Mouse (Mus musculus) MEL (cell line): ENCODE data around the gene Gm10663.

ENCODE experiments used
- CHD2 ChIP-seq: IDR thresholded peaks from 2 replicates; pipeline ENCODE4 v1.6.1; 2011; ENCODE audit warnings: low read length, improper control_type of control experiment
- CTCF ChIP-seq, 3 experiments: IDR thresholded peaks in 2 of 3; conservative IDR thresholded peaks in 1 of 3; 2 replicates each; pipeline ENCODE4 v1.5.1; 2011 to 2012; ENCODE audit warnings: low read length in 3 of 3, low read depth in 2 of 3, mild to moderate bottlenecking in 2 of 3, improper control_type of control experiment in 1 of 3, inconsistent platforms in 1 of 3, mixed read lengths in 1 of 3, moderate library complexity in 1 of 3; ENCODE audit not compliant: control insufficient read depth in 1 of 3, insufficient read depth in 1 of 3, poor library complexity in 1 of 3, severe bottlenecking in 1 of 3
- ELF1 ChIP-seq: IDR thresholded peaks from 2 replicates; pipeline ENCODE4 v1.6.1; 2014; ENCODE audit warnings: low read depth, mild to moderate bottlenecking, inconsistent platforms, low read length, improper control_type of control experiment, moderate library complexity
- EP300 ChIP-seq, 2 experiments: IDR thresholded peaks; 2 replicates each; pipeline ENCODE4 v1.6.1; 2011; ENCODE audit warnings: improper control_type of control experiment in 2 of 2, low read length in 2 of 2, low read depth in 1 of 2, mild to moderate bottlenecking in 1 of 2
- GABPA ChIP-seq: IDR thresholded peaks from 2 replicates; pipeline ENCODE4 v1.6.1; 2012; ENCODE audit warnings: low read depth, mild to moderate bottlenecking, inconsistent platforms, low read length, improper control_type of control experiment, moderate library complexity
- GATA1 ChIP-seq: IDR thresholded peaks from 2 replicates; pipeline ENCODE4 v1.6.1; 2011; ENCODE audit warnings: low read depth, low read length, improper control_type of control experiment
- POLR2A ChIP-seq, 2 experiments: IDR thresholded peaks; 2 replicates each; pipeline ENCODE4 v1.6.1; 2011 to 2012; ENCODE audit warnings: low read length in 2 of 2, mild to moderate bottlenecking in 2 of 2, control low read depth in 1 of 2, improper control_type of control experiment in 1 of 2, low read depth in 1 of 2, moderate library complexity in 1 of 2; ENCODE audit not compliant: control insufficient read depth in 1 of 2, insufficient read depth in 1 of 2, poor library complexity in 1 of 2
- ZC3H11A ChIP-seq: IDR thresholded peaks from 2 replicates; pipeline ENCODE4 v1.6.1; 2012; ENCODE audit warnings: low read depth, mild to moderate bottlenecking, inconsistent platforms, low read length, improper control_type of control experiment
- ZNF384 ChIP-seq: IDR thresholded peaks from 2 replicates; pipeline ENCODE4 v1.6.1; 2012; ENCODE audit warnings: low read depth, mild to moderate bottlenecking, inconsistent platforms, low read length, improper control_type of control experiment

GRCm38 (mm10) chr8:65046565-65046964 lies 28.3 kb upstream of the Gm10663 start:
- TF ChIP-seq GATA1 (no peak), EP300 (IDR thresholded peaks at IDR 0.05; ENCODE audit: low read depth in 1 of 2, low read length in 2 of 2) (no peak), CTCF (IDR thresholded peaks at IDR 0.05 in 2 of 3, conservative IDR thresholded peaks at IDR 0.05 in 1 of 3; ENCODE audit: control insufficient read depth in 1 of 3, insufficient read depth in 1 of 3, low read depth in 2 of 3, low read length in 3 of 3, poor library complexity in 1 of 3, severe bottlenecking in 1 of 3) (no peak), ELF1 (no peak), POLR2A (IDR thresholded peaks at IDR 0.05; ENCODE audit: control insufficient read depth in 1 of 2, insufficient read depth in 1 of 2, low read depth in 1 of 2, low read length in 2 of 2, poor library complexity in 1 of 2) (no peak), ZNF384 (no peak), CHD2 (no peak), GABPA (no peak), ZC3H11A (no peak)
